Mouse (Mus musculus) heart, postnatal 0 days (tissue): ENCODE results near the gene Ercc6l2. TPM values are rescaled to one million over a fixed set of nuclear protein-coding genes. Genes with fewer than 3 reads are reported as not detected.

ENCODE experiments used
- ATAC-seq: fragments of 200-750 bp; cut with Nextera tagmentation; 2 replicates; pipeline ENCODE4 v1.8.0; 2017; ENCODE audit warnings: low read depth, moderate number of reproducible peaks, moderate library complexity; ENCODE audit not compliant: insufficient read depth
- DNase-seq: peaks from one replicate; pipeline ENCODE4 v3.0.0-alpha.2; 2016; ENCODE audit warnings: low spot score
- H3K27ac ChIP-seq: fragments of 300-500 bp; sonication (generic); 2 replicates; pipeline ENCODE4 v1.5.1; 2014; ENCODE audit warnings: low read depth, mild to moderate bottlenecking
- H3K27me3 ChIP-seq: fragments of 300-500 bp; sonication (generic); 2 replicates; pipeline ENCODE4 v1.6.1; 2014; ENCODE audit warnings: low read length, mixed read lengths; ENCODE audit not compliant: control insufficient read depth, insufficient read depth
- H3K36me3 ChIP-seq: fragments of 300-500 bp; sonication (generic); replicated peaks from 2 replicates; pipeline ENCODE4 v1.6.1; 2014; ENCODE audit warnings: low read length, mixed read lengths; ENCODE audit not compliant: control insufficient read depth, insufficient read depth
- H3K4me1 ChIP-seq: fragments of 300-500 bp; sonication (generic); 2 replicates; pipeline ENCODE4 v1.6.1; 2014; ENCODE audit warnings: antibody characterized with exemption; ENCODE audit not compliant: control insufficient read depth, insufficient read depth
- H3K4me2 ChIP-seq: fragments of 300-500 bp; sonication (generic); 2 replicates; pipeline ENCODE4 v1.6.1; 2014; ENCODE audit warnings: low read depth, mild to moderate bottlenecking, low read length, moderate library complexity
- H3K4me3 ChIP-seq: fragments of 300-500 bp; sonication (generic); 2 replicates; pipeline ENCODE4 v1.5.1; 2014; ENCODE audit warnings: low read depth, low read length
- H3K9ac ChIP-seq: fragments of 300-500 bp; sonication (generic); replicated peaks from 2 replicates; pipeline ENCODE4 v1.6.1; 2014; ENCODE audit warnings: low read depth, low read length, mixed read lengths
- H3K9me3 ChIP-seq: fragments of 300-500 bp; sonication (generic); replicated peaks from 2 replicates; pipeline ENCODE4 v1.6.1; 2016; ENCODE audit warnings: low read length; ENCODE audit not compliant: control insufficient read depth
- CTCF ChIP-seq: IDR thresholded peaks from 2 replicates; pipeline ENCODE4 v1.5.1; 2016; ENCODE audit warnings: antibody characterized with exemption, control low read depth, low read depth
- EP300 ChIP-seq: IDR thresholded peaks from 2 replicates; pipeline ENCODE4 v1.6.1; 2016; ENCODE audit warnings: antibody characterized with exemption, low read depth
- WGBS: fragments of 180-500 bp; shearing (Covaris S2); extraction: QIAGEN DNeasy Blood & Tissue Kit; methylation state at CpG from one replicate; pipeline ENCODE4 v1.1.7; 2014; 5-methylcytosine and 5-hydroxymethylcytosine counted together
- polyA plus RNA-seq: library from polyadenylated mRNA; unstranded; fragments of >200 nt; fragmentation: Nextera tagmentation; extraction: Ambion mirVana; gene quantifications from 2 replicates; pipeline ENCODE4 v1.2.1, GENCODE M21; 2015
- total RNA-seq: library from RNA; depleted of rRNA; stranded (reverse); fragments of >200 nt; gene quantifications from 2 replicates; pipeline ENCODE4 v1.2.3, GENCODE M21; 2014; ENCODE audit warnings: low replicate concordance; rRNA removed

The Ercc6l2 gene
- total and polyA plus RNA-seq, 2 experiments from 2014 or later, result 5.8 to 6.2 TPM

DNA sequence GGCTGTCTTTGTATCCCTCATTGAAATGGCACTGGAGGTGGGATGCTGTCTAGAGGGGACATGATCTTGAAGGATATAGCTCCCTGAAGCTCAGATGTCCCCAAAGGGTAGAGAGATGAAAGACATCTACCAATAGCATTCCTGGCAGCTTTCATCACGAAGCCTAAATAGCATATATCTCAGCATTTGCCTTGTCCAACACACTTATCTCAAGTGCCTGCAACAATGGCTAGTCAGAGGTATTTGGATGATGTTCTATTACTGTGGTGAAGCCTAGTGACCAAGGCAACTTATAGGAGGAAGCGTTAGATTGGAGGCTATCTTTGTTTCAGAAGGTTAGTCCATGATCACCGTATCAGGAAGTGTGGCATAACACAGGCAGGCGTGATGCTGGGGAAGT lies 126.1 kb downstream of the Ercc6l2 start:
- 32% methylated on average over 4 of the region's 4 CpGs for WGBS
- no peaks in the 10 kb centered on the region for H3K9me3 ChIP-seq
- peak overlapping the region; percentile 60 for H3K27ac ChIP-seq
- peak; percentile 84 for ATAC-seq
- no peaks in the 10 kb centered on the region for H3K27me3 ChIP-seq
- H3K4me3 ChIP-seq, result no peak overlapping the region
- H3K36me3 ChIP-seq, result no peaks in the 10 kb centered on the region
- peaks cover 15% of the 10 kb centered on the region for H3K4me1 ChIP-seq
- H3K4me2 ChIP-seq, result no peak overlapping the region
- DNase-seq, result peak; percentile 60
- no peak overlapping the region for H3K9ac ChIP-seq
- TF ChIP-seq CTCF, result no peak
- TF ChIP-seq EP300, result no peak

DNA sequence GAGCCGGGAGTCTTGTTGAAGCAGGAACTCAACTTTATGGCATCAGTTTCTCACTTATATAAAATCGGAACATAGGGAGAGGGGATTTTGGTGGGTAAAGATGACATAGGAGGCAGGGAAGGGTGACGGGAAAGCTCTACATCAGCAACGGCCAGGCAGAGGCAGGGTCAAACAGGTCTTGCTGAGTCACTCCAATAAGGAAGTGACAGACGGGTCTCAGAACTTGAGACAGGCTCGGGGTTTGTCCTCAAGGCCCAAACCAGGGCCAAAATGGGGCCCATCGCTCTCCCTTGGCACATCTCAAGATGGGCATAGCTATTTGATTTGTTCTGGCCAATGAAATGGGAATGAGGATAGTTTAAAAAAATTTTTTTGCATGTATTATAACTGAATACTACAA lies 128.6 kb downstream of the Ercc6l2 start:
- TF ChIP-seq CTCF (no peak), EP300 (no peak)
- Histone ChIP-seq H3K27me3 (no peaks in the 10 kb centered on the region), H3K9ac (no peak overlapping the region), H3K27ac (no peak overlapping the region), H3K4me3 (no peak overlapping the region), H3K4me1 (peaks cover 13% of the 10 kb centered on the region), H3K4me2 (no peak overlapping the region), H3K36me3 (no peaks in the 10 kb centered on the region), H3K9me3 (no peaks in the 10 kb centered on the region)
- ATAC-seq, result no peak
- no peak for DNase-seq
- 87% methylated on average over 7 of the region's 7 CpGs for WGBS

DNA sequence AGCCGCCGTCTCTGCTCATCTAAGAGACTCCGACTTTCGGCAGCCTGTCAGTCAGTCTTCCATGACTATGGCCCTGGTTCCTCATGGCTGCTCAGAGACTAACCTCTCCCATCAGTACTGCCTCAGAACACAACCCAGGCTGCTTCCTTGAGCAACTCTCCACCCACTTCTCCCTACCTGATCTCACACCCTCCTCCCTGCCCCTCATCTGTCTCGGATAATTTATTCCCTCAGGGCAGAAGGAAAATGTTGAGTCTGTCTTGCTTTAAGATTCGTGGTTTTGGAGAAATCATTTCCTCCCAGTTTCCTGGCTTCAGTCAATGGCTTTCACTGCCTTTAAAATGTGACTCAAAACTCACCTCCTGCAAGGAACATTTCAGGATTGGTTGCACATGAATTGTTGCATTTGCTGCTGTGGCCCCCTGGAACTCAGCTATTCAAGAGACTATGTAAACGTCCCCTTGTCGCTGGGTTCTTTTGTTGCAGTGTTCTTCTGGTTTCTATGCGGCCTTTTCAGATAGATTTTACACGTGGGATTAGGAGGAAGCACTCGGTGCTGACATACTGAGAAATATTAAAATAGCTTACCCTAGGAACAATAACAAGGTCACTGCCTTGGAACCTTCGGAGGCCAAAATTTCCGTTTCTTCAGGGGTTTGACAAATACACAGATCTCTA lies 129.4 kb downstream of the Ercc6l2 start:
- 65% methylated on average over 13 of the region's 13 CpGs for WGBS
- ATAC-seq, result no peak
- no peak for TF ChIP-seq EP300
- TF ChIP-seq CTCF, result no peak

More for the DNA sequence above, 129.4 kb downstream of the Ercc6l2 start:
- Histone ChIP-seq H3K27me3 (no peaks in the 10 kb centered on the region), H3K9ac (no peak overlapping the region), H3K36me3 (no peaks in the 10 kb centered on the region), H3K4me2 (no peak overlapping the region), H3K4me1 (peaks cover 14% of the 10 kb centered on the region), H3K9me3 (no peaks in the 10 kb centered on the region), H3K27ac (no peak overlapping the region), H3K4me3 (no peak overlapping the region)
- no peak for DNase-seq

Other genes with a start within 250 kb of the Ercc6l2 start
- gene Ptch1, start 241.6 kb upstream of the Ercc6l2 start, total RNA-seq, result 10.4 and 10.6 TPM in 2 replicates
- gene Ptch1, start 241.6 kb upstream of the Ercc6l2 start, polyA plus RNA-seq, result 2.3 and 2.9 TPM in 2 replicates